Mouse (Mus musculus): ENCODE results near the gene Dhdds. TPM values are rescaled to one million over a fixed set of nuclear protein-coding genes. Genes with fewer than 3 reads are reported as not detected.

Gene Dhdds
- polyA plus RNA-seq, 1 experiment, result 27.7 TPM

GRCm38 (mm10) chr4:133929278-133929670 is 71.4 kb downstream of the Dhdds start:
- Histone ChIP-seq H3K79me2 (ENCODE audit: control insufficient read depth, insufficient read depth) (no peaks in the 10 kb centered on the region), H3K79me3 (ENCODE audit: low read depth) (no peaks in the 10 kb centered on the region), H3K4me3 (ENCODE audit: insufficient read depth, poor library complexity, severe bottlenecking) (no peak overlapping the region), H3K36me3 (ENCODE audit: control insufficient read depth, insufficient read depth) (no peaks in the 10 kb centered on the region), H3ac (ENCODE audit: control insufficient read depth, insufficient read length, low read depth) (no peak overlapping the region), H3K27me3 (ENCODE audit: control insufficient read depth, insufficient read depth, insufficient read length) (no peaks in the 10 kb centered on the region)
- TF ChIP-seq CEBPB (IDR thresholded peaks at IDR 0.05; ENCODE audit: low read depth) (no peak), MYOD1 (IDR thresholded peaks at IDR 0.05; ENCODE audit: control insufficient read depth, insufficient read length, low read depth) (no peak), CTCF (IDR thresholded peaks at IDR 0.05; ENCODE audit: control insufficient read depth, insufficient read depth, insufficient read length) (no peak), FOSL1 (IDR thresholded peaks at IDR 0.05; ENCODE audit: insufficient read depth, low read length, poor library complexity, severe bottlenecking) (no peak), MYOG (IDR thresholded peaks at IDR 0.05; ENCODE audit: control insufficient read depth, extremely low read depth, insufficient read length) (no peak), USF1 (IDR thresholded peaks at IDR 0.05; ENCODE audit: low read depth) (no peak), MAX (IDR thresholded peaks at IDR 0.05) (no peak)

GRCm38 (mm10) chr4:133928576-133929277 is 72.0 kb downstream of the Dhdds start:
- no peaks in the 10 kb centered on the region for H3K79me3 ChIP-seq (ENCODE audit: low read depth)
- no peaks in the 10 kb centered on the region for H3K36me3 ChIP-seq (ENCODE audit: control insufficient read depth, insufficient read depth)
- H3K79me2 ChIP-seq (ENCODE audit: control insufficient read depth, insufficient read depth), result no peaks in the 10 kb centered on the region
- TF ChIP-seq MYOG (IDR thresholded peaks at IDR 0.05; ENCODE audit: control insufficient read depth, extremely low read depth, insufficient read length), result no peak
- no peak for TF ChIP-seq MYOD1 (IDR thresholded peaks at IDR 0.05; ENCODE audit: control insufficient read depth, insufficient read length, low read depth)
- no peak for TF ChIP-seq MAX (IDR thresholded peaks at IDR 0.05)
- TF ChIP-seq FOSL1 (IDR thresholded peaks at IDR 0.05; ENCODE audit: insufficient read depth, low read length, poor library complexity, severe bottlenecking), result no peak
- no peak for TF ChIP-seq CEBPB (IDR thresholded peaks at IDR 0.05; ENCODE audit: low read depth)
- TF ChIP-seq CTCF (IDR thresholded peaks at IDR 0.05; ENCODE audit: control insufficient read depth, insufficient read depth, insufficient read length), result no peak
- no peak for TF ChIP-seq USF1 (IDR thresholded peaks at IDR 0.05; ENCODE audit: low read depth)
- H3K27me3 ChIP-seq (ENCODE audit: control insufficient read depth, insufficient read depth, insufficient read length), result no peaks in the 10 kb centered on the region
- H3ac ChIP-seq (ENCODE audit: control insufficient read depth, insufficient read length, low read depth), result no peak overlapping the region
- H3K4me3 ChIP-seq (ENCODE audit: insufficient read depth, poor library complexity, severe bottlenecking), result no peak overlapping the region

GRCm38 (mm10) chr4:133925204-133925603 is 75.5 kb downstream of the Dhdds start:
- no peaks in the 10 kb centered on the region for H3K79me2 ChIP-seq (ENCODE audit: control insufficient read depth, insufficient read depth)
- H3K36me3 ChIP-seq (ENCODE audit: control insufficient read depth, insufficient read depth), result no peaks in the 10 kb centered on the region
- H3K79me3 ChIP-seq (ENCODE audit: low read depth), result no peaks in the 10 kb centered on the region
- no peak for TF ChIP-seq MYOD1 (IDR thresholded peaks at IDR 0.05; ENCODE audit: control insufficient read depth, insufficient read length, low read depth)
- no peak for TF ChIP-seq FOSL1 (IDR thresholded peaks at IDR 0.05; ENCODE audit: insufficient read depth, low read length, poor library complexity, severe bottlenecking)
- TF ChIP-seq CTCF (IDR thresholded peaks at IDR 0.05; ENCODE audit: control insufficient read depth, insufficient read depth, insufficient read length), result no peak
- no peak for TF ChIP-seq CEBPB (IDR thresholded peaks at IDR 0.05; ENCODE audit: low read depth)
- no peak for TF ChIP-seq MAX (IDR thresholded peaks at IDR 0.05)
- TF ChIP-seq USF1 (IDR thresholded peaks at IDR 0.05; ENCODE audit: low read depth), result no peak
- TF ChIP-seq MYOG (IDR thresholded peaks at IDR 0.05; ENCODE audit: control insufficient read depth, extremely low read depth, insufficient read length), result no peak
- no peak overlapping the region for H3K4me3 ChIP-seq (ENCODE audit: insufficient read depth, poor library complexity, severe bottlenecking)
- no peak overlapping the region for H3ac ChIP-seq (ENCODE audit: control insufficient read depth, insufficient read length, low read depth)
- no peaks in the 10 kb centered on the region for H3K27me3 ChIP-seq (ENCODE audit: control insufficient read depth, insufficient read depth, insufficient read length)

- Histone ChIP-seq H3ac (ENCODE audit: control insufficient read depth, insufficient read length, low read depth) (no peak overlapping the region), H3K4me3 (ENCODE audit: insufficient read depth, poor library complexity, severe bottlenecking) (no peak overlapping the region), H3K79me2 (ENCODE audit: control insufficient read depth, insufficient read depth) (no peaks in the 10 kb centered on the region), H3K79me3 (ENCODE audit: low read depth) (no peaks in the 10 kb centered on the region), H3K36me3 (ENCODE audit: control insufficient read depth, insufficient read depth) (no peaks in the 10 kb centered on the region), H3K27me3 (ENCODE audit: control insufficient read depth, insufficient read depth, insufficient read length) (no peaks in the 10 kb centered on the region)
- TF ChIP-seq CTCF (IDR thresholded peaks at IDR 0.05; ENCODE audit: control insufficient read depth, insufficient read depth, insufficient read length), result no peak
- no peak for TF ChIP-seq CEBPB (IDR thresholded peaks at IDR 0.05; ENCODE audit: low read depth)
- no peak for TF ChIP-seq MYOG (IDR thresholded peaks at IDR 0.05; ENCODE audit: control insufficient read depth, extremely low read depth, insufficient read length)
- no peak for TF ChIP-seq MAX (IDR thresholded peaks at IDR 0.05)
- TF ChIP-seq MYOD1 (IDR thresholded peaks at IDR 0.05; ENCODE audit: control insufficient read depth, insufficient read length, low read depth), result no peak
Measured at GRCm38 (mm10) chr4:133923743-133924142, 77.0 kb downstream of the Dhdds start.

Other genes with a start within 250 kb of the Dhdds start
- gene Arid1a, start 244.1 kb downstream of the Dhdds start, polyA plus RNA-seq (2012; fragmentation: generic; extraction: Trizol), result 24.7 TPM
- 2.4 TPM for gene Rps6ka1, start 113.1 kb downstream of the Dhdds start, polyA plus RNA-seq (2012; fragmentation: generic; extraction: Trizol)
- 176 TPM for gene Hmgn2, start 32.3 kb downstream of the Dhdds start, polyA plus RNA-seq (2012; fragmentation: generic; extraction: Trizol)
- not detected for gene Lin28a, start 17.9 kb upstream of the Dhdds start, polyA plus RNA-seq (2012; fragmentation: generic; extraction: Trizol)
- gene Zfp683, start 52.9 kb upstream of the Dhdds start, polyA plus RNA-seq (2012; fragmentation: generic; extraction: Trizol), result not detected
- not detected for gene Crybg2, start 59.9 kb upstream of the Dhdds start, polyA plus RNA-seq (2012; fragmentation: generic; extraction: Trizol)
- not detected for gene Cd52, start 94.2 kb upstream of the Dhdds start, polyA plus RNA-seq (2012; fragmentation: generic; extraction: Trizol)
- 0.80 TPM for gene Ubxn11, start 101.7 kb upstream of the Dhdds start, polyA plus RNA-seq (2012; fragmentation: generic; extraction: Trizol)
- gene Sh3bgrl3, start 127.9 kb upstream of the Dhdds start, polyA plus RNA-seq (2012; fragmentation: generic; extraction: Trizol), result 375 TPM
- 11.2 TPM for gene Cep85, start 186.2 kb upstream of the Dhdds start, polyA plus RNA-seq (2012; fragmentation: generic; extraction: Trizol)
- gene Gm7534, start 202.1 kb upstream of the Dhdds start, polyA plus RNA-seq (2012; fragmentation: generic; extraction: Trizol), result not detected
- gene Catsper4, start 226.5 kb upstream of the Dhdds start, polyA plus RNA-seq (2012; fragmentation: generic; extraction: Trizol), result not detected
- gene Cnksr1, start 237.5 kb upstream of the Dhdds start, polyA plus RNA-seq (2012; fragmentation: generic; extraction: Trizol), result 0.02 TPM
- gene E130218I03Rik, start 242.7 kb upstream of the Dhdds start, polyA plus RNA-seq (2012; fragmentation: generic; extraction: Trizol), result 0.36 TPM
- 20.4 TPM for gene Zfp593, start 244.7 kb upstream of the Dhdds start, polyA plus RNA-seq (2012; fragmentation: generic; extraction: Trizol)
- not detected for gene Gm30191, start 246.0 kb upstream of the Dhdds start, polyA plus RNA-seq (2012; fragmentation: generic; extraction: Trizol)

Measured in C2C12 (cell line).